Mouse (Mus musculus): Measurements from ENCODE around the gene Dph3. TPM values are rescaled to one million over a fixed set of nuclear protein-coding genes. Genes with fewer than 3 reads are reported as not detected.

Gene Dph3
- polyA plus RNA-seq, 1 experiment from 2014 or later, result 104 TPM

GRCm38 (mm10) chr14:32076896-32077575 lies 8.5 kb downstream of the Dph3 start:
- peaks cover 30% of the 10 kb centered on the region for H3K36me3 ChIP-seq
- no peak overlapping the region for H3K4me3 ChIP-seq
- no peaks in the 10 kb centered on the region for H3K9me3 ChIP-seq (replicated peaks)
- H3K4me1 ChIP-seq, result peaks cover 11% of the 10 kb centered on the region; the same call in 1 of the 2 replicates
- no peak overlapping the region for H3K27ac ChIP-seq (replicated peaks)
- WGBS, result 51% methylated on average over 8 of the region's 8 CpGs
- H3K27me3 ChIP-seq (ENCODE audit: low read depth, poor library complexity, severe bottlenecking), result no peaks in the 10 kb centered on the region
- peak; percentile 74 for DNase-seq (ENCODE audit: low spot score)

GRCm38 (mm10) chr14:32073901-32074300 lies 11.6 kb downstream of the Dph3 start:
- Histone ChIP-seq H3K27ac (replicated peaks) (no peak overlapping the region), H3K4me3 (no peak overlapping the region), H3K36me3 (peaks cover 5% of the 10 kb centered on the region; the same call in 1 of the 2 replicates), H3K4me1 (peaks cover 11% of the 10 kb centered on the region; the same call in 1 of the 2 replicates), H3K9me3 (replicated peaks) (no peaks in the 10 kb centered on the region), H3K27me3 (ENCODE audit: low read depth, poor library complexity, severe bottlenecking) (no peaks in the 10 kb centered on the region)
- 69% methylated on average over 7 of the region's 7 CpGs for WGBS
- no peak for DNase-seq (ENCODE audit: low spot score)

GRCm38 (mm10) chr14:32073211-32073685 lies 12.3 kb downstream of the Dph3 start:
- Histone ChIP-seq H3K9me3 (replicated peaks) (no peaks in the 10 kb centered on the region), H3K27ac (replicated peaks) (no peak overlapping the region), H3K4me3 (no peak overlapping the region), H3K36me3 (peaks cover 2% of the 10 kb centered on the region; the same call in 1 of the 2 replicates), H3K27me3 (ENCODE audit: low read depth, poor library complexity, severe bottlenecking) (no peaks in the 10 kb centered on the region), H3K4me1 (peaks cover 11% of the 10 kb centered on the region; the same call in 1 of the 2 replicates)
- no peak for DNase-seq (ENCODE audit: low spot score)
- 69% methylated on average over 8 of the region's 8 CpGs for WGBS

- Histone ChIP-seq H3K27ac (replicated peaks) (no peak overlapping the region), H3K4me3 (no peak overlapping the region), H3K9me3 (replicated peaks) (no peaks in the 10 kb centered on the region), H3K27me3 (ENCODE audit: low read depth, poor library complexity, severe bottlenecking) (no peaks in the 10 kb centered on the region), H3K4me1 (peaks cover 11% of the 10 kb centered on the region; the same call in 1 of the 2 replicates), H3K36me3 (no peaks in the 10 kb centered on the region)
- no peak for DNase-seq (ENCODE audit: low spot score)
Observed at GRCm38 (mm10) chr14:32072807-32073206, 12.7 kb downstream of the Dph3 start.

- WGBS, result 86% methylated on average over 4 of the region's 4 CpGs
Observed at GRCm38 (mm10) chr14:32061398-32061797, 24.1 kb downstream of the Dph3 start.

GRCm38 (mm10) chr14:32057664-32058063 lies 27.9 kb downstream of the Dph3 start:
- Histone ChIP-seq H3K9me3 (replicated peaks) (no peaks in the 10 kb centered on the region), H3K27ac (replicated peaks) (no peak overlapping the region), H3K27me3 (ENCODE audit: low read depth, poor library complexity, severe bottlenecking) (no peaks in the 10 kb centered on the region), H3K36me3 (no peaks in the 10 kb centered on the region), H3K4me3 (no peak overlapping the region), H3K4me1 (0 out of 2 replicates have a peak, but pooled peaks cover 2% of the 10 kb centered on the region)
- 86% methylated on average over 4 of the region's 4 CpGs for WGBS
- no peak for DNase-seq (ENCODE audit: low spot score)

More at GRCm38 (mm10) chr14:32061398-32061797, 24.1 kb downstream of the Dph3 start:
- Histone ChIP-seq H3K27ac (replicated peaks) (no peak overlapping the region), H3K4me1 (no peaks in the 10 kb centered on the region), H3K4me3 (no peak overlapping the region), H3K9me3 (replicated peaks) (peaks cover 11% of the 10 kb centered on the region; the same call in 1 of the 2 replicates), H3K27me3 (ENCODE audit: low read depth, poor library complexity, severe bottlenecking) (no peaks in the 10 kb centered on the region), H3K36me3 (no peaks in the 10 kb centered on the region)
- no peak for DNase-seq (ENCODE audit: low spot score)

- no peak for DNase-seq (ENCODE audit: low spot score)
- Histone ChIP-seq H3K4me3 (no peak overlapping the region), H3K36me3 (no peaks in the 10 kb centered on the region), H3K27ac (replicated peaks) (no peak overlapping the region), H3K4me1 (0 out of 2 replicates have a peak, but pooled peaks cover 2% of the 10 kb centered on the region), H3K9me3 (replicated peaks) (no peaks in the 10 kb centered on the region), H3K27me3 (ENCODE audit: low read depth, poor library complexity, severe bottlenecking) (no peaks in the 10 kb centered on the region)
- WGBS, result 92% methylated on average over 2 of the region's 2 CpGs
Observed at GRCm38 (mm10) chr14:32056675-32057074, 28.9 kb downstream of the Dph3 start.

GRCm38 (mm10) chr14:32055781-32056180 lies 29.7 kb downstream of the Dph3 start:
- Histone ChIP-seq H3K36me3 (no peaks in the 10 kb centered on the region), H3K27me3 (ENCODE audit: low read depth, poor library complexity, severe bottlenecking) (no peaks in the 10 kb centered on the region), H3K4me1 (0 out of 2 replicates have a peak, but pooled peaks cover 2% of the 10 kb centered on the region), H3K4me3 (no peak overlapping the region), H3K27ac (replicated peaks) (no peak overlapping the region), H3K9me3 (replicated peaks) (no peaks in the 10 kb centered on the region)
- no peak for DNase-seq (ENCODE audit: low spot score)
- 86% methylated on average over 8 of the region's 8 CpGs for WGBS

- no peaks in the 10 kb centered on the region for H3K36me3 ChIP-seq
- H3K27me3 ChIP-seq (ENCODE audit: low read depth, poor library complexity, severe bottlenecking), result no peaks in the 10 kb centered on the region
- H3K27ac ChIP-seq (replicated peaks), result no peak overlapping the region
- H3K4me3 ChIP-seq, result no peak overlapping the region
- no peaks in the 10 kb centered on the region for H3K9me3 ChIP-seq (replicated peaks)
- 0 out of 2 replicates have a peak, but pooled peaks cover 2% of the 10 kb centered on the region for H3K4me1 ChIP-seq
- WGBS, result 75% methylated on average over 10 of the region's 10 CpGs
- DNase-seq (ENCODE audit: low spot score), result no peak
Observed at GRCm38 (mm10) chr14:32054788-32055187, 30.7 kb downstream of the Dph3 start.

- Histone ChIP-seq H3K27ac (replicated peaks) (no peak overlapping the region), H3K4me1 (0 out of 2 replicates have a peak, but pooled peaks cover 2% of the 10 kb centered on the region), H3K4me3 (no peak overlapping the region), H3K9me3 (replicated peaks) (no peaks in the 10 kb centered on the region), H3K36me3 (no peaks in the 10 kb centered on the region), H3K27me3 (ENCODE audit: low read depth, poor library complexity, severe bottlenecking) (no peaks in the 10 kb centered on the region)
- no peak for DNase-seq (ENCODE audit: low spot score)
- WGBS, result 79% methylated on average over 5 of the region's 5 CpGs
Observed at GRCm38 (mm10) chr14:32053895-32054294, 31.6 kb downstream of the Dph3 start.

GRCm38 (mm10) chr14:32050171-32050570 lies 35.4 kb downstream of the Dph3 start:
- H3K4me3 ChIP-seq, result no peak overlapping the region
- no peaks in the 10 kb centered on the region for H3K9me3 ChIP-seq (replicated peaks)
- 0 out of 2 replicates have a peak, but pooled peaks cover 4% of the 10 kb centered on the region for H3K4me1 ChIP-seq
- no peaks in the 10 kb centered on the region for H3K36me3 ChIP-seq
- H3K27ac ChIP-seq (replicated peaks), result no peak overlapping the region
- no peaks in the 10 kb centered on the region for H3K27me3 ChIP-seq (ENCODE audit: low read depth, poor library complexity, severe bottlenecking)
- WGBS, result 87% methylated on average over 6 of the region's 6 CpGs
- DNase-seq (ENCODE audit: low spot score), result no peak

- Histone ChIP-seq H3K4me3 (no peak overlapping the region), H3K27ac (replicated peaks) (0 out of 2 replicates have a peak overlapping the region, but pooled peaks have one; percentile 17), H3K36me3 (no peaks in the 10 kb centered on the region), H3K27me3 (ENCODE audit: low read depth, poor library complexity, severe bottlenecking) (no peaks in the 10 kb centered on the region), H3K4me1 (0 out of 2 replicates have a peak, but pooled peaks cover 2% of the 10 kb centered on the region), H3K9me3 (replicated peaks) (no peaks in the 10 kb centered on the region)
- 86% methylated on average over 8 of the region's 8 CpGs for WGBS
- DNase-seq (ENCODE audit: low spot score), result no peak
Observed at GRCm38 (mm10) chr14:32046357-32046756, 39.2 kb downstream of the Dph3 start.

- no peak overlapping the region for H3K4me3 ChIP-seq
- no peaks in the 10 kb centered on the region for H3K9me3 ChIP-seq (replicated peaks)
- 80% methylated on average over 5 of the region's 5 CpGs for WGBS
- H3K27ac ChIP-seq (replicated peaks), result no peak overlapping the region
- 0 out of 2 replicates have a peak, but pooled peaks cover 2% of the 10 kb centered on the region for H3K4me1 ChIP-seq
- no peaks in the 10 kb centered on the region for H3K36me3 ChIP-seq
- no peak for DNase-seq (ENCODE audit: low spot score)
- no peaks in the 10 kb centered on the region for H3K27me3 ChIP-seq (ENCODE audit: low read depth, poor library complexity, severe bottlenecking)
Observed at GRCm38 (mm10) chr14:32042108-32042507, 43.4 kb downstream of the Dph3 start.
